Mouse (Mus musculus): ENCODE measurements around the gene Ssbp2. TPM values are rescaled to one million over a fixed set of nuclear protein-coding genes. Genes with fewer than 3 reads are reported as not detected.
A peak's percentile ranks its signal among the peaks of the same experiment; 100 is the strongest.

Gene Ssbp2
- total RNA-seq, 2 experiments from 2014 or later = 16.7 to 19.8 TPM

- intact Hi-C loops (cut with DNase I) = no loop called here
- DNase-seq = no peak
These were observed 151.8 kb downstream of the Ssbp2 start for GRCm38 (mm10) chr13:91611909-91612308.

GRCm38 (mm10) chr13:91612578-91612977 lies 152.5 kb downstream of the Ssbp2 start:
- DNase-seq = no peak
- intact Hi-C loops (cut with DNase I) = no loop called here

- intact Hi-C loops (cut with DNase I) = no loop called here
- DNase-seq = no peak
These were observed 156.0 kb downstream of the Ssbp2 start for GRCm38 (mm10) chr13:91616050-91616449.

DNA sequence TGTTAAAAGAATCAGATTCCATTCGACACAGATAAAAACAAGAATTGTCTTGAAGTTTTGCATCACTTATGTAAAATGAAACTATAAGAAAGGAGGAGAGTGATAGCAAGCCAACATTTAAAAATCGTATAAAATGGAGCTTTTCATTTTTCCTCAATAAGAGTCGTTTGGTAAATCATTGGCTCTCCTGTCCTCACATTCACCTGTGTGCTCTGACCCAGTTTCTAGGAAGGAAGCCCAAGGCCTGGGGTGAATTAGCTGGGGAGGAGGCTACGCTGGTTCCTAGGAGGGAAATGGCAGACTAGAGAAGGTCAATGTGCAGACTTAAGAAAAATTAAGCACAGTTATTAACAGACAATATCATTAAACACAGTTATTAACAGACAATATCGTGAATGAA lies 156.8 kb downstream of the Ssbp2 start:
- DNase-seq = no peak
- intact Hi-C loops (cut with DNase I) = no loop called here

GRCm38 (mm10) chr13:91619431-91619830 lies 159.3 kb downstream of the Ssbp2 start:
- intact Hi-C loops (cut with DNase I) = no loop called here
- DNase-seq = no peak

DNA sequence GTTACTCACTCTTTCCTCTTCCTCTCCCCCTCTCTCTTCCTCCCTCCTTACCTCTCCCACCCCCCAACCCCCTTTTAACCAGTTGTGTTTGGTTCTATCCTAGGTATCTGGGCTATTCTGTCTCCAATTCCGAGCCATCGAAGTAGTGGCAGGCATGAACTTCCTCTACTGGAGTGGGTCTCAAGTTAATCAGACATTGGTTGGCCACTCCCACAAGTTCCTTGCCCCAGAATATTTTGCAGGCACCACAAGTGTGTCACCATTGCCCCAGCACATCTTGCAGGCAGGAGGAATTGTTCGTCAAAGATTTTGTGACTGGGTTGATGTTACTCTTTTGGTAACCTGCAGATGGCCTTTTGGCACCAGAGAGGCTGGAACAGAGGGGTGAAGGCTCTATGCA lies 160.5 kb downstream of the Ssbp2 start:
- no peak for DNase-seq
- intact Hi-C loops (cut with DNase I) = no loop called here

GRCm38 (mm10) chr13:91631291-91631799 lies 171.3 kb downstream of the Ssbp2 start:
- intact Hi-C loops (cut with DNase I) = loop anchor here (5.0 kb wide), 1 partner anchor 154 kb away; no protein-coding TSS in a partner anchor
- no peak for DNase-seq

DNA sequence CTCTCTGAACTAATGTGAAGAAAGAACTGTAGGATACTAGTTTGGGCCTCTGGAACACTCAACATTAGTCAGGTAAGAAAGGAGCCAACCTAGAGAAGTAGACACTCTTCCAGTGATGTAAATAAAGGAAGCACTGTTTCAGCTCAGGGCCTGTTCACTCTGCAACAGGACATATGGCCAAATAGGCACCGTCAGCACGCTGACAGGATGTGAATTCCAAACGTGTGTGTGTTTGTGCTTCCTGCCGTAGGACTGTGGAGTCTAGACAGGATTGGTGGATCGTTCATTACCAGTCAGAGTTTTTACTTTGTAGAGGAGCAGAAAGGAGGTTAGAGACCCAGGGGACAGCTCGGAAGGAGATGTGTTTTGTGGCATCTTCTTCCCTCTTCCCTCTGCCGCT lies 174.0 kb downstream of the Ssbp2 start:
- DNase-seq = no peak
- intact Hi-C loops (cut with DNase I) = loop anchor here (5.0 kb wide), 1 partner anchor 157 kb away; no protein-coding TSS in a partner anchor

- no peak for DNase-seq
- intact Hi-C loops (cut with DNase I) = loop anchor here (5.0 kb wide), 3 partner anchors 174 to 704 kb away; partner anchors contain the start of gene Ssbp2
These were observed 175.9 kb downstream of the Ssbp2 start for GRCm38 (mm10) chr13:91635957-91636356.

- intact Hi-C loops (cut with DNase I) = loop anchor here (5.0 kb wide), 3 partner anchors 175 to 705 kb away; partner anchors contain the start of gene Ssbp2
- peak; percentile 41 to 78 for DNase-seq
These were observed 176.7 kb downstream of the Ssbp2 start for GRCm38 (mm10) chr13:91636814-91637213.

DNA sequence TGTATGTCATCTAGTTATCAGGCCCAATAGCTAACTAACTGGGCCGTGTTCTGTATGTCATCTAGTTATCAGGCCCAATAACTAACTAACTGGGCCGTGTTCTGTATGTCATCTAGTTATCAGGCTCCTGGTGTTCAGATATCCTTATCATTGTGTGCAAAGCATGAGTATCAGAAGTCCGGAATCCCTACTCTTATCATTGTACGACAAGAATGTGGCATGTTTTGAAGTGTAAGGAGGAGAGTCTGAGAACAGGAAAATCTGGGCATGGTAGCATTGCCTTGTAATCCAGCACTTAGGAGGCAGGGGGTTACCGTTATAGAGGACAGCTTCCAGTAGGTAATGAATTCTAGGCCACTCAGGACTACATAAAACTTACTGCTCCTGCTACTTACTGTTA lies 178.8 kb downstream of the Ssbp2 start:
- intact Hi-C loops (cut with DNase I) = loop anchor here (5.0 kb wide), 3 partner anchors 177 to 707 kb away; partner anchors contain the start of gene Ssbp2
- no peak for DNase-seq

- DNase-seq = no peak
- intact Hi-C loops (cut with DNase I) = loop anchor here (10.0 kb wide), 1 partner anchor 675 kb away; no protein-coding TSS in a partner anchor
These were observed 180.1 kb downstream of the Ssbp2 start for GRCm38 (mm10) chr13:91640219-91640618.

GRCm38 (mm10) chr13:91648240-91648639 lies 188.2 kb downstream of the Ssbp2 start:
- intact Hi-C loops (cut with DNase I) = loop anchor here (10.0 kb wide), 1 partner anchor 683 kb away; no protein-coding TSS in a partner anchor
- no peak for DNase-seq

GRCm38 (mm10) chr13:91649926-91650325 lies 189.8 kb downstream of the Ssbp2 start:
- DNase-seq = no peak
- intact Hi-C loops (cut with DNase I) = loop anchor here (10.0 kb wide), 1 partner anchor 685 kb away; no protein-coding TSS in a partner anchor

DNA sequence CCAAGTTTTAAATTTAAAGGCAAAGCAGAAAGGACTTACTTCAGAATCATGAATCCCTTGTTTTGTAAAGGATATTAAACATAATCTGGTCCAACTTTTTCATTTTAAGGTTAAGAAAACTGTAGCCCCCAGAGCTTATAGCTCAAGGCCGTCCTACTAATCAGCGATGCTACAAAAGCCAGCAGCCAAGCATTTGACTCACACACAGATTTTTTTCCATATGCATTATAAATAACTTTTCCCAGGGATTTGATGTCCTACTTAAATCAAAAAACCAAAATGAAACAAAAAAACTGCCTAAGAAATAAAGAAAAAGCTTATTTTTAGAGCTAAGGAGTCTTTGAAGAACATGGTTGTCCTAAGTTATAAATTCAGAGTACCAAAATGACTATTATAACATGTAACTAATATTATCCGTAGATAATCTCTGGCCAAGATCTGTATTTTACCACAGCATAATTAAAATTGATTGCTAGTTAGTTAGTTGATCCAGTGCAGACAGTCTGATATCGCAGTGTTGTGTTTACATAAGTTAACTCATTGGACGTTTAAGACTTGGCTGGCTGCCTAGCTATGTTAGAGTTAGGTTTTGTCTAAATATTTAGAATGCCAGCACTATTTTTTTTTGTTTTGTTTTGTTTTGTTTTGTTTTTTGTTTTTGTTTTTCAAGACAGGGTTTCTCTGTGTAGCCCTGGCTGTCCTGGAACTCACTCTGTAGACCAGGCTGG lies 201.1 kb downstream of the Ssbp2 start:
- intact Hi-C loops (cut with DNase I) = no loop called here
- no peak for DNase-seq

DNA sequence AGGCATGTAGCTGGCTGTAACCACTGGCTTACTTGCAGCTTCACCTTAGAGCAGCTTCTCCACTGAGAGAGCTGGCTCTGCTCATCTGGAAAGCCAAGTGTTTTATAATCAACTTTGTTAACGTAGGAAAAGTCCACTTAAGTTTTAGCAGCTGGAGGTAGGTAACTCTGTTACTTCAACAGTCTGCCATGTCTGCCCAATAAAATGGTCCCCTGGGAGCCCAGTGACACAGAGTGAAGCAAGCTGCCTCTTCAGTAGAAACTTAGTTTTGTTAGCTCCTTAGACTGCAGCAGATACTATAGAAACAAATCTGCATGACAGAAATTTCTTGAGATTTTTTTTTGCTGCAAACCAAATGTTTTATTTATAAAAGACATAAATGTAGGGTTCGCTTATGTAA lies 202.7 kb downstream of the Ssbp2 start:
- intact Hi-C loops (cut with DNase I) = no loop called here

DNA sequence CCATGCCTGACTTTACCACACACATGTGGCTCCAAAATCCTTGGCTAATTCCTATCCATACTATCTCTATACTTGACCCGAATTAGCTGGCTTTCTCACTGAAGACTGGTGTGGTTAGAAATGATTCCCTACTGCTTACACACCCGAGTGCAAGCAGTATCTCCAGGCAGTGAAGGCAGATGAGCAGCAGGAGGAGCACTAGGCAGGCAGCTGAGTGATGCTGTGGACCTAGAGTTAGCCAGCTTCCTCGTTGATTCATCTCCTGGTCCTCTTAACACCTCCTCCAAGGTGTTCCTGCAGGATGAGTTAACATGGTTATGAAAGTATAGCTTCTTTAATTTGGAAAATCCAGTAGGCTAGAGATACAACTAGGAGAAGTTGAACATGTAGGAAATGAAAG lies 213.2 kb downstream of the Ssbp2 start:
- intact Hi-C loops (cut with DNase I) = no loop called here
- no peak for DNase-seq

More for the DNA sequence above, 202.7 kb downstream of the Ssbp2 start:
- DNase-seq = no peak

DNA sequence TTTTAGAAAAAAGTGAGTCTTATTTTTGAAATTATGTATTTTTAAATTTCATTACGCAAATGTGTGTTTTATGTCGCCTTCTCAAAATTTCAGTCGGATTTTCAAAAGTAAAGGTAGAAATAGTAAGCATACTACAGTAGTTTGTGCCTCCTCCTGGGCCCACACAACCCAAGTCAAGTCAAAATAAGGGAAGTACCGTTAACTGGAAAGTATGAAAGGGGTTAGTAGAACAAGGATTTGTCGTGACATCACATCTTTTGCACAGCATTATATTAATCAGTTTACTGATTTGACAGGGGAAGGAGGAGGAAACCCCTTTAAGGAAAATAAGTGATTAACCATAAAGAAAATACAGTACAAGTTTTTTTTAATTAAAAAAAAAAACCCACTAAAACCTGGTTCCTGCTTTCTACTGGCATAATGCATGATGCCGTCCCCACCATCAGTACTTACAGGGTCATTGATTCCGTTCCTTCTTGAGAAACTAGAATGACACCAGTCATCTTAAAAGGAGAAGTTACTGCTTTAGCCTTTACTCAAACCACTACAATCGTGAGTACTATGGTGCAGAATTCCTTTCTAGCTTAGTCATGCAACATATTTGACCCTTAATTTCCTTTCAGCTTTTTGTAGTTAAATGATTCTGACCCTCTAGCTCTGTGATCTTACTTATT lies 220.8 kb downstream of the Ssbp2 start:
- no peak for DNase-seq
- intact Hi-C loops (cut with DNase I) = no loop called here

GRCm38 (mm10) chr13:91681474-91681873 lies 221.4 kb downstream of the Ssbp2 start:
- intact Hi-C loops (cut with DNase I) = no loop called here
- DNase-seq = no peak

DNA sequence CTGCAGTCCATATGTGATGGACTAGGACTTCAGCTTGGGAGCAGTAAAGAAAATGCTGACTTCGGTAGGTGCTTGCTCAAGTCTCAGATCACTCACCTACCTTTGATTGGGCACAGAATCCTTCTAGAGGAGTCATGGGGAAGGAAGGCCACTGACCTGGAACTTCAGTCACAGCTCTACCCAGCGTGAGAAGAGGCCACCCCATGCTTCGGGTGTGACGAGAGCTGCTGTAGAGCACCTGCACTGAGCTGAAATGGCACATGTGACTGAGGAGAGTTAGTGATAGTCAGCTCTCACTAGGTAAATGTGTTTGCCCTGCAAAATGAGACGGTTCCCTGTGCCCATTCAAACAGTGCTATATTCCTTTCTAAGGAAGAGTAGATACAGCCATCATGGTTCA lies 230.0 kb downstream of the Ssbp2 start:
- no peak for DNase-seq
- intact Hi-C loops (cut with DNase I) = no loop called here

DNA sequence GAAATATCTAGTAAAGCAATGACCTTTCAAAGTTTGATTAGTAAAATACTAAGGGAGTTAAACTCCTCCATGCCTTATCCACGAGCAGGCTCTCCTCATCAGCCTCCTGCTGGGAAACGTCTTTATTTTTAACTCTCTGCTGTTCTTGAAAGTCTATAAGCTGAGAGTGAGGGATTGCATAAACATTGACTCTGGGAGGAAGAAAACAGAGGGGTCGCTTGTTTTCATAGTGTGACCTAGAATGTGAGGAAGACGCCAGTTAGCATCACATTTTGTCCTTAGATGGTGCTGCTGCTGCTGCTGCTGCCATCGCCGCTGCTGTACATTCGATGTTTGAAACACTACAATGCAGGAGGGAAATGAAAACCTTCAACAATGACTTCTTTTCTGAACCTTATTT lies 233.5 kb downstream of the Ssbp2 start:
- intact Hi-C loops (cut with DNase I) = no loop called here
- DNase-seq = no peak

All from gastrocnemius, postnatal 36 days (tissue).